Mouse (Mus musculus) megakaryocyte, adult 5-6 weeks (primary cell): Measurements from ENCODE around the gene Ndc80. TPM values are rescaled to one million over a fixed set of nuclear protein-coding genes. Genes with fewer than 3 reads are reported as not detected.
"Not testable (repeated sequence)": the region's sequence is repeated elsewhere in the genome, so short reads cannot be mapped to it uniquely, and the experiment has no call there.

ENCODE experiments used
- ATAC-seq: 2 replicates; pipeline ENCODE4 v1.8.0; 2016; ENCODE audit warnings: mild to moderate bottlenecking, inconsistent platforms; ENCODE audit not compliant: poor library complexity, severe bottlenecking
- total RNA-seq, 2 experiments: library from RNA; stranded (forward) in 1 of 2; stranded (reverse) in 1 of 2; fragments of 153-499, 151-499 nt in 1 of 2; fragments of 221-1000, 200-1000 nt in 1 of 2; gene quantifications; 2 replicates each; pipeline versions ENCODE4 v1.2.3 to v1.2.4; 2015 to 2017

Ndc80 gene
- total RNA-seq (2015), result 73.8 and 79.1 TPM in 2 replicates
- total RNA-seq (2017), result 108 and 113 TPM in 2 replicates

DNA sequence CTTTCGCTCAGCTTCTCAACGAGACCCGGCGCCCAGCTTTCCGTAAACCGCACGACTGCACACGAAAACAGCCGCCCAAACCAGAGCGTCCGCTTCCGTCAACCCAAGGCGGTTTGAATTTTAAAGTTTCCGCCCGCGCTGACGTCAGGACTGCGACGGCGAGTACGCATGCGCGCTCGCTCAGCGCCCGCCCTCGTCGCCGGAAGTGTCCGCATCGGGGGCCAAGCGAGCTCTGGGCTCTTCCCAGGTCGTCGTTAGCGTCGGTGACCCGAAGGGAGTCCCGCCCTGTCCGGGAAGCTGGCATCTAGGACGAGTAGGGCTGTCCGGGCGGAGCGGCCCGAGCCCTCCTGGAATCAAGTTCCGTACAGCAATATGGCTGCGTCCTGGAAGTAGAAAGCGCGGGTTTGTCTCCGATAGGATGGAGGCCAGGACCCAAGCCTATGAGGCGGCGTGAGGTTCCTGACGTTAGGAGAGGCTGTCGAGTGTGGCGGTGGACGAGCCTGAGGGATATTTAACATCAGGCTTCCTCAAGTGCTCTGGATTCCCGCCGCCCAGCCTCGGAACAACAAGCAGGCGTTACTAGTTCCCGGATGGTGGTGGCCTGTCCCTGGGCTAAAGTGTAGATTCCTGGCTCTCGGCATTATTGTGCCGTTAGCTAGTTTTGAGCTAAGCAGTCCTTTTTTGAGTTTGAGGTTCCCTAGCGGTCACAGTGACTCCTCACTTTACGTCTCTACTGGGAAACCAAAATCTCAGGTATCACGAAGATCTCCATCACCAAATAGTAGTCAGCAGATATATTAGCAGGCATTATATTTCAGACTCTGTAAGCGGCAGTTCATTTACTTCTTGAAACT, at the start of gene Ndc80:
TSS of gene Ndc80 (minus strand) at position 147 of the 854 bp plus-strand sequence.
- peak; percentile 91 for ATAC-seq

DNA sequence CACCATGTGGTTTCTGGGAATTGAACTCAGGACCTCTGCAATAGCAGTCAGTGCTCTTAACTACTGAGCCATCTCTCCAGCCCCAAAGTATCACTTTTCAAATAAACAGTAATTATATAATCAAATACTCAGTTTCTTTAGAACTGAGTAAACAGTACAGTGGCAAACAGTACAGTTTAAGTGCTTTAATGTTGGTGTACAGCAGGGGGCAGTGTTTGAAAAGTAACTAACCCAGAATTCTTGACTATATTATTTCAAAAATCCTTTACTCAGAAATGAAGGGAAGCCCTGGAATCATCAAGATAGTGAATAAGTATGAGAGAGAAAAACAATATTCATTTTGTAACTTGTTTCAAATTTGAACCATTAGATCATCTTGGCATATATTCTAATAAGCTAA, 35.0 kb upstream of the Ndc80 start:
- ATAC-seq, result peak; percentile 64

DNA sequence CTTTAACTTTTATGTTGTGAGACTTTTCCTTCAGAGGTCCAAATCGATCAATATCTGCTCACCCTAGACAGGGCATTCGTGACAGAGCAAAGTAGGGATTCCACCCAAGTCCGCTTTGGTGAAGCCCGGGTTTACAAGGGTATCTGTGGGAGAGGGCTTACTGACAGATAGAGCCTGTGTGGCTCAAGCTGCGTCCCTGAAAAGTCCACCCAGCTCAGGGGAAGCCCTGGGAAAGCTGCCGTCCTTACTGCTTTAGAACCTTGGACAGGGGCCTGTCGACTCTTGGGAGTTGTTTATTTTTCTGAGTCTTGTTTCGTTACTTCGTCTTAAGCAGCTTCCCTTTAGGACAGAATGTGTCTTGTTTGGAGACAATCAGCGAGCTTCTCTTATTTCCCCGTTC, 26.2 kb upstream of the Ndc80 start:
- no peak for ATAC-seq

DNA sequence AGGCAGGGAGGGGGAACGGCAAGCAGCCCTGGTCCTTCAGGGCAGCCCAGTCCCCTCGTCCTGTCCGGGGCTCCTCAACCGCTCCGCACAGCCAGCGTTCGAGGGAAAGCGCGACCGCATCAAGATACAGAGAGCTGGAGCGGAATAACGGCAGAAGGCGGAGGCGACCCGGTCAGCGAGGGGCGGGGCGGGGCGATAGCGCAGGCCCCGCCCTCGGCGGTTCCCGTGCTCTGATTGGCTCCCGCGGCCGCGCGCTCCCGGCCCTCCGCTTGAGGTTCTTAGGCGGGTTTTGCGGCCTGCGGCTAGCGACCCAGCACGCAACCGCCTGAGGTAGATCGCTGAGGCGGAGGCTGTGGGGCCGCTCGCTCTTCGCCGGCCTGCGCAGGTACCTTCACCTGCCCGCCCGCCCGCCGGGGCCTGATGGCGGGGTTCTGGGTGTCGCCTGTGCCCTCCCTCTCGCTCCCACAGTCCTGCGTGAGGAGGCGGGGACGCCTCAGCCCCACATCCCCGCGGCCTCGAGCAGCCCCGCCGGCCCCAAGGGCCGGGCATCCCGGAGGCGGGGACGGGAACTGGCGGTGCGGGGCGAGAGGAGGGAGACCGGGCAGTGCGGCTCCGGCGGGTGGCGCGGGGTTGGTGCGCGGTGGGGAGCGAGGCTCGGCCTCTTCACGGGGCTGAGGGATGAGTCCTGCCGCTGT, 25.2 kb upstream of the Ndc80 start, which contains the start of gene Spdya:
TSS of gene Spdya (plus strand) at position 305 of the 695 bp plus-strand sequence.
- ATAC-seq, result peak; percentile 94

DNA sequence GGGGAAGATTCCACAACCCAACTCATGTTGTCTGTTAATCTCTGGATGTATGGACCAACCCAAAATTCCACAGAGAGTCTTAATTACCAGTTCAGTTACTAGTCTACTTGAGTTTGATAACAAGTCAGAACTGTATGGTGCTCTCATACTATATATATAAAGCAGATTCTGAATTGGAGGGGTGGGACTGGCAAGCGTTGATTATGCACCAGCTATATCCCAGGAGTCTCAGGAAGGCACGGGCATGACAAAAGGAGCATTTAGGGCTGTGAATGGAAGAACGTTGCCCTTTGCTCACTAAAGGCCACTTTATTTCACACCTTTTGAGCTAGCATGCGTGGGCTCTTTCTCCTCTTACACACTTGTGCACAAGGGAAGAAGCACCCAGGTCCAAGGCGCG, 24.7 kb upstream of the Ndc80 start:
- ATAC-seq, result no peak

DNA sequence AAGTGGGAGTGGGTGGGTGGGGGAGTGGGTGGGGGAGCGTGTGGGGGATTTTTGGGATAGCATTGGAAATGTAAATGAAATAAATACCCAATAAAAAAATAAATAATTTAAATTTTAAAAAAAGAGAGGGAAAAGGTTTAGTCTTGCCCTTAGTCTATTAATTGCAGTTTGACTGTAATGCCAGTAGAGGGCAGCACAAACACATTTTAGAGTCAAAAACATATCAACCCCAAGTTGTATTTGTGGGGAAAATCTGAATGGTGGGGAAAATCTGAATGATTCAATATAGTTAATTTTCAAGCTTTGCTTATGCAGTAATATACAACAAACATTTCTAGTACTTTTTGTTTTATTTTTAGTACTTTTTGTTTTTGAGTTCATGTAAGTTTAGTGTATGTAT, 21.9 kb upstream of the Ndc80 start:
- ATAC-seq, result no peak

DNA sequence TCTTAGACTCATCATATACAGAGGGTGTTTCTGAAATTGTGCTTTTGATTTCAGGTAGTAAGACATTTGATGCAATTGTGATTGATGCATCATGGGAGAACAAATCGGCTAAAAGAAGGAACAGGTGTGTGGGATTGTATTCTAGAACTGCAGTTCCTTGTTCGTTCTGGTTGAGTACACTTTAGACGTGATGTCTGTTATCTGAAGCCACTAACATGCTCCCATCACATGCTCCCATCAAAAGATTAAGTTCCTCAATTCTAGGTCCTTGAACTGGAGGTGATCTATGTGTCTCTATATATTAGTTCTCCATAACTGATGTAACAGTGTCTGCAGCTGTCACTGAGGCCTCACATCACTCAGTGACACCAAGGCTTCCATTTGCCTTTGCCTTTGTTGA, 10.5 kb upstream of the Ndc80 start:
- no peak for ATAC-seq

DNA sequence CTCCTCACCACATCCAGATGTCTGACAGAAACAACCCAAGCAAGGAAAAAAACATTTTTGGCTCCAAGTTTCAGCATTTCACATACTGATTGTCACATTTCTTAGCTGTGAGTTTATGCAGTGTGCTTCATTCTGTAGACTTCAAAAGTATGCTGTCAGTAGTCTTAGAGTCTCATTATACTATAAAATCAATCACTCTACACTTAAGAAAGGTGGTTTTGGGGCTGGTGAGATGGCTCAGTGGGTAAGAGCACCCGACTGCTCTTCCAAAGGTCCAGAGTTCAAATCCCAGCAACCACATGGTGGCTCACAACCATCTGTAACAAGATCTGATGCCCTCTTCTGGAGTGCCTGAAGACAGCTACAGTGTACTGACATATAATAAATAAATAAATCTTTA, 8.9 kb upstream of the Ndc80 start:
- not testable (repeated sequence) for ATAC-seq

DNA sequence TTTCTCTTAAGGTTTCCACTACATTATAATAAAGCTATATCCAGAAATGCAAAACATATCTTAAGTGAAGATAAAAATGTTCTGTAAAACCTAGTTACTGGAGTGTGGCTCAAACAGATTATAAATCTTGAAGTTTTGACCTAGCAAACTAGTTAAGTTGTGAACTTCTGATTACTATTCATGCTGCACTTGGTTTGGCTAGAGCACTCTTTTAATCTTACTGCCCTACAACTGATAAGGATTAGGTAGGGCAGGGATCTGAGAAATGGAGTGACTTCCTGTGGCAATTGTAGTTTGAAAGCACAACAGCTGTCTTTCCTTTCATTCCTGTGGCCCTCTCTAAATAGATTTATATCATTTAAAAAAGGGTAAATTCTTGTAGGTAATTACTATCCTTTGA, 1.4 kb upstream of the Ndc80 start:
- no peak for ATAC-seq

DNA sequence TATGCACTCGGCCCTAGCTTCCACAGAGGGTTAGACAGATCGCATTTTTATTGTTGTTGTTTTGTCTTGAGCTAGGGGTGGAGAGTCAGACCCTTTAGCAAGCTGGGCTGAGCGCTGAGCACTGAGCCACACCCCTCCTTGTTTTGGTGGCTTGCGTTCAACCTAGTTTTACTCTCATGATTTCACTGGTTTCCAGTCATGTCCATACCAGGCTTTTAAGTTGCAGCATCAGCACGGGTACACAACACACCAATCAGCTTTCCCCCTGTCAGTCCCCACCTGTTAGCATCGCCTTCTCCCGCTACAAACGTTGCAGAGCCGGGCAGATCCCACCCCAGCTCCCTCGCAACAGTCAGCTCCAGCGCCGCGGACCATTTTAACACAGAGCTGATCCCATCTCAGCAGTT, 352 bp downstream of the Ndc80 start:
- ATAC-seq, result peak; percentile 25

DNA sequence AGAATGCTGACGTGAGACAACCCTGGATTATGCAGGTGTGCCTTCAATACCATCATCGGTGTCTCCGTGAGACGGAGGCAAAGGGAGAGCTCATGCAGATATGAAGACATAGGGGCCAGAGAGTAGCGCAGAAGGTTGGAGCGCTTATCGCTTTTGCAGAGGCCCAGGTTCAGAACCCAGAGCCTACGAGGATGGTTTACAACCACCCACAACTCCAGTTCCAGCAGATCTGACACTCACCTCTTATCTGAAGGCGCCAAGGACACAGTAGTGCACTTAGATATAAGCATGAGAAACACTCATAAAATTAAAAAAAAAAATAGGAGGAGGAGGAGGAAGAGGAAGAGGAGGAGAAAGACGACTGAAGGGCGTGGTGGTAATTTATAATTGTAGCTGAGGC, 16.4 kb downstream of the Ndc80 start:
- no peak for ATAC-seq

DNA sequence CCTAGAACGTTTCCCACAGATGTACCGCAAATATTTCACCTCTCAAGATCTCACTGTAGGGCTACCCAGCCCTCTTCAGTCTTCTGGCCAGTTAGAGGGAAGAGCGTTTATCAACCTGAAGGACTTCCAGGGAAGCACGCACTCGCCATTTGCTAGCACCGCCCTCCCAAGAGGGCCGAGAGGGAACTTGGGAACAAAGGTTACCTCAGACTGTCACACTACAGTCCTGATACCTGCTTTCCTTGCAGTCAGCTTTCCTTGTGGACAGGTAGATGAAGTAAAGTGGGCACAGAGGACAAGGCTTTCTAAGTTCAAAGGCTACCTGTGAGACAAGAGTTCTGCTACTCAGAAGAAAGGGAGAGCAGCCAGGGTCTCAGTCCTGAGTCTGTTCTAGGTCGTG, 19.8 kb downstream of the Ndc80 start:
- ATAC-seq, result no peak

DNA sequence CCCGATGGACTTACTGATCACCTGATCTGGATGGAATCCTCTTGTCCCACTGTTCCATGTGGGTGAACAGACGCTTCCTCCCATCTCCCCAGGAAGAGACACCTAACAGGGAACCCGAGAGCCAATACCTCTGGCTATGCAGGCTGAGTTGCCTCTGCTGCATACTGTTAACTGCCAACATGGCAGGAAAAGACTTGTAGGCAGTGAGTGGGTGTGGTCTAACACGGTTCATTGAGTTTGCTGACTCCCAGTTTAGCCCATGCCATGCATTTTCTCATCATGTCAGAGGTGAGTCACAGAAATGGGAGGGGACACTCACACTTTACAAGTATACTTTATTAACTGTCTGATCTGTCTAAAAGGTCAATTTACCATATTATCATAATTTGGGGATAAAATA, 30.9 kb downstream of the Ndc80 start:
- ATAC-seq, result no peak

DNA sequence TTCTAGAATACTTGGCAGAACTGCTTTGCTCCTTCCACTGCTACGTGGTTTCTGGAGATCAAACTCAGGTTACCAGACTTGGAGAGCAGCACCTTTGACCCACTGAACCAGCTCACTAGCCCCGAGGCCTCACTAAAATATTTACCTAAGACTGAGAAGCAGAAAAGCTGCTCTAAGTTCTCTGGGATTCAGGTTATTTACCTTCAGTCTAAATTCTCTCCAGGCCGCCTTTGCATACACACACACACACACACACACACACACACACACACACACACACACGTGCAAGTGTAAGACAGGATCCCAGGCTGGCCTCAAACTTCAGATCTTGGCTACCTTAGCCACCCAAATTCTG, 35.3 kb downstream of the Ndc80 start:
- no peak for ATAC-seq

DNA sequence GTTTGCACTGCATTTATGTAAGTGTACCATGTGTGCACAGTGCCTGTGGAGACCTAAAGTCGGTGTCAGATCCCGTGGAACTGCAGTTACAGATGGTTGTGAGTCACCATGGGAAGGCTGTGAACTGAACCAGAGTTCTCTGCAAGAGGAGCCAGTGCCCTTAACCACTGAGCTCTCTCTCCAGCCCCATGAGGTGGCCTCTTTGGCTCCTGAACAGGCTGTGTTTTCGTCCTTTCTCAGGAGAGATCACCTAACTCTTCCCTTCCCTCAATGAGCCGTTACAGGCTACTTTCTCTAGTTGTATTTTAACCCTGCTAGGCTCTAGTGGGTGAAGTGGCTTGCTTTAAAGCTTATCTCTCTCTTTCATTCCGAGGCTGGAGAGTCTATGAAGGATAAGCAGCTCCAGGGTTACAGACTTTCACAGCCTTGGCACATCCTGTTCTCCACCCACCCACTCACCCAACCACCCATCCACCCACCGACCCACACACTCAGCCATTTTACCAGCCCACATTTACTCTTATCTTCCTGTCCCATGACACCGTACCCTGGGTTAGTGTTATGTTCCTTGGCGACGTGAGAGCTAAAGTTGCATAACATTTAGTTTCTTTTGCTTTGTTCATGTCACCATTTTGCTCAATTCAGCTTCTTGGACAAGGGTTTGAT, 35.9 kb downstream of the Ndc80 start:
- ATAC-seq, result no peak

DNA sequence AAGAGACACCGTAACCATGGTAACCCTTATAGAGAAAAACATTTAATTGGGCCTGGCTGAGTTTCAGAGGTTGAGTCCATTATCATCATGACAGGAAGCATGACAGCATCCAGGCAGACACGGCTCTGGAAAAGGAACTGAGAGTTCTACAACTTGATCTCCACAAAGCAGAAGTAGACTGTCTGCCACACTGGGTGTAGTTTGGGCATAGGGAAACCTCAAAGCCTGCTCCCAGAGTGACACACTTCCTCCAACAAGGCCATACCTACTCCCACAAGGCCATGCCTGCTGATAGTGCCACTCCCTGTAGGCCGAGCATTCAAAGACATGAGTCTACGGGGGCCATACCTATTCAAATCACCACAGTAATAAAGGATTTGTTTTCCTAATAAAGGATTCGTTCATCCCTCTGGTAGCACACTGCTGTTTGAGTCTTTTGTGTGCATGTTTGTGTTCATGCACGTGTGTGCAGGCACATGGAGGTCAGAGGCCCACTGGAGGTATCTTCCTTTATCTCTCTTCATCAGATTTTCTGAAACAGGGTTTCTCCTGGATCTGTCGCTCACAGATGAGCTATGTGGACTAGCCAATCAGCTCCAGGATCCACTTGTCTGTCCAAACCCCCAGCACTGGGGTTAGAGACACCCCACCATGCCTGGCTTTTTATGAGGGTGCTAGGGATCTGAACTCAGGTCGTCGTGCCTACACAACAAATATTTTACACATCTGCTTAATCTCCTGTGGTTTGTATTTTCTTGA, 36.8 kb downstream of the Ndc80 start:
- peak; percentile 60 for ATAC-seq

DNA sequence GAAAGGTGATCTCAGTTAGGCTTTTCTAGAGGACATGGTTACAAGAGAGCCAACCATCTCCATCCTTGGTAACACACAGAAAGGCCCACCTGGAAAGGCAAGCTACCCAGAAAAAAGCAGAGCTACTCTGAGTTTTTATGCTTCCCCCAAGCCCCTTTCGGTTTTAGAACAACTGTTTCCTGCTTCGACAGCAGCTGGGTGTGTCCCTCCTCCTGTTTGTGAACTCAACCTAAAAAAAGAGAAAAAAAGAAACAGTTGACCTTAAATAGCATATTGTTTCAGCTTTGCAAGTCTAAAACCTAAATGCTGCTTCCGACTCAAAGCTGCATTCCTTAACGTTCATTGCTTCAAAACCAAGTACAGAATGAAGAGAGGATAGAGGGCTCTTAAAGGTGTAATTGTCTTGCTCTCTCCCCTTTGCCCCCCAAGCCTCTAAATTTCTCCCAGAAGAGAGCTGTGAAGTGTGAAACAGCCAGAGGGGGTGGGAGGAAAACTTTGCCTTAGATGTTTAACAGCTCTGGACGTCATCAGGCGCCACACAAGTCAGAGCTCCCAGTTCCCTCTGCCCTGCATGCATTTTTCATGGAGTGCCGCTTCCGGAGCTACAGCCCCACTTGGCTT, 40.3 kb downstream of the Ndc80 start:
- ATAC-seq, result peak; percentile 49

DNA sequence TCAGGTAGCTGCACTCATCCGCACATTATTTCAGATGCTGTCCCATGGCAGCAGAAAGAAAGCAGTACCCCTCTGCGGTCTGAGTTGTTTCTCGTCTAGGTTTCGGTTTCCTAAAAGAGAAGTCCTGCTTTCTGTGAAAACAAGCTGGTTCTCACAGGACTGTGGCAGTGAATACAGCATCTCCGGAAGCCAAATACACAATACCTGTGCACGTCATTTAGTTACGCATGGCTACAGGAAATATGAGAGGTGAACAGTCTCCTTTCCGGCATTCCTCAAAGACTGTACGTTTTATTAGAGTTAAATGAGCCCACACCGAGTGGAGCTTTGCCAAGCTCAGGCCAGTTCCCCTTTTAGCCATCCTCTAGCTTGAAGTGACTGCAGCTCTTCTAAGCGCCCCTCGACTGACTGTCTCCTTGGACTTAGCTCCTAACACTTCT, 40.8 kb downstream of the Ndc80 start:
- peak; percentile 70 for ATAC-seq

DNA sequence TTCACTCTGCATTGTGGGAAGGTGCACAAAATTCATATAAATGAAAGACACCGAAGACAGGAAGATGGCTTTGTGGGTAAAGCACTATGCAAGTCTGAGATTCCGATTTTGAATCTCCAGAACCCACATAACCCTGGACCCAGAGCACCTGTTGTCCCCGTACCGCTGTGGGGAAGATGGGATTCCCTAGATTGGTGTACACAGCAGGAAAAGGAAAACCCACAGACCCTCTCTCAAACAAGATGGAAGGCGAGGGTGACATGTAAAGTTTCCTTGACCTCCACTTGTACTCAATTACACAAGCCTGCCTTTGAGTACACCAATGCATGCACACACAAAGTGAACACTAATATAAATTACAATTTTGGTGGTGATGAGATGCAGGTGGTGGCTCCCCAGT, 41.9 kb downstream of the Ndc80 start:
- ATAC-seq, result no peak

DNA sequence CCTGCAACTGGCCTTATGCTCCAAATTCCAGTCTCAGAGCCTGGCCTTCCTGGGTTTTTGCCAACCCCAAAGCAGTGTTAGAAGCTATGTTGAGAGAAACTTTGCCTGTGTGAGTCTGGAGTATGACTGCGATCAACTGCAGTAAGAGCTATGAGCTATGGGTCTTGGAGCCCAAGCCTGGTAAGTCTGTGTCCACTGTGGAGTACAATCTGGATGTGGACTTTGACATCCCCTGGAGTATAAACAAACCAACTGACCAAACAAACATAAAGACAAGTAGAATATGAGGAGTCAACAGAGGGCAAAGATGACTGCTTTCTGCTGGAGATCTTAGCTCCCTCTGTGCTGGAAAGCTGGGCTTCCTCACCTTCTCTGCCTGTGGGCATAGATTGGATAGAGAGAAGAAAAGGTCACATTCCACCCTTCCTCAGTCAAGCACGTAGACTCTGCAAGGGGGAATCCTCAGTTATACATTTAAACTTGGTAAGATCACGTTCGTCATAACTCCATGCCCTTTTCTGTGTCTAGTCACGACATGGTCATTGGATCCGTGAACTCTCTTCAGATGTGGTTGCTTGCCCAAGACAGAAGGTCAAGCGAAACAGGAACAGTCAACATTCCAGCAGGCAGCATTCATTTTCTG, 43.1 kb downstream of the Ndc80 start:
- peak; percentile 39 for ATAC-seq
